Mouse (Mus musculus) intestine, postnatal 0 days (tissue): ENCODE results near the gene Ptpn9. TPM values are rescaled to one million over a fixed set of nuclear protein-coding genes. Genes with fewer than 3 reads are reported as not detected.

Experiments used
- ATAC-seq: fragments of 200-750 bp; cut with Nextera tagmentation; 2 replicates; pipeline ENCODE4 v1.8.0; 2017; ENCODE audit warnings: mild to moderate bottlenecking, moderate TSS enrichment, moderate library complexity
- H3K27ac ChIP-seq: fragments of 300-500 bp; sonication (generic); 2 replicates; pipeline ENCODE4 v1.5.1; 2014; ENCODE audit warnings: mild to moderate bottlenecking, low read depth, low read length, moderate library complexity
- H3K27me3 ChIP-seq: fragments of 300-500 bp; sonication (generic); replicated peaks from 2 replicates; pipeline ENCODE4 v1.6.1; 2014; ENCODE audit warnings: low read length, mixed read lengths; ENCODE audit not compliant: control insufficient read depth, insufficient read depth
- H3K36me3 ChIP-seq: fragments of 300-500 bp; sonication (generic); 2 replicates; pipeline ENCODE4 v1.6.1; 2014; ENCODE audit warnings: mild to moderate bottlenecking, moderate library complexity; ENCODE audit not compliant: control insufficient read depth, insufficient read depth
- H3K4me1 ChIP-seq: fragments of 300-500 bp; sonication (generic); replicated peaks from 2 replicates; pipeline ENCODE4 v1.6.1; 2014; ENCODE audit warnings: antibody characterized with exemption, low read length, mixed read lengths; ENCODE audit not compliant: control insufficient read depth, insufficient read depth
- H3K4me2 ChIP-seq: fragments of 300-500 bp; sonication (generic); replicated peaks from 2 replicates; pipeline ENCODE4 v1.6.1; 2014; ENCODE audit warnings: low read depth, mild to moderate bottlenecking, moderate library complexity
- H3K4me3 ChIP-seq: fragments of 300-500 bp; sonication (generic); 2 replicates; pipeline ENCODE4 v1.5.1; 2014; ENCODE audit warnings: low read depth, low read length
- H3K9ac ChIP-seq: fragments of 300-500 bp; sonication (generic); 2 replicates; pipeline ENCODE4 v1.6.1; 2014; ENCODE audit warnings: mild to moderate bottlenecking, low read depth, low read length
- H3K9me3 ChIP-seq: fragments of 300-500 bp; sonication (generic); 2 replicates; pipeline ENCODE4 v1.6.1; 2016; ENCODE audit warnings: mixed run types; ENCODE audit not compliant: control insufficient read depth
- CTCF ChIP-seq: sonication (generic); IDR thresholded peaks from 2 replicates; pipeline ENCODE4 v1.5.1; 2016; ENCODE audit warnings: low read depth, mild to moderate bottlenecking, control low read depth, antibody characterized with exemption, moderate library complexity
- WGBS: fragments of 180-500 bp; shearing (Covaris S2); extraction: QIAGEN DNeasy Blood & Tissue Kit; methylation state at CpG from one replicate; pipeline ENCODE4 v1.1.7; 2014; 5-methylcytosine and 5-hydroxymethylcytosine counted together
- polyA plus RNA-seq: library from polyadenylated mRNA; unstranded; fragments of >200 nt; fragmentation: Nextera tagmentation; extraction: Ambion mirVana; gene quantifications from 2 replicates; pipeline ENCODE4 v1.2.1, GENCODE M21; 2015

Gene Ptpn9
- polyA plus RNA-seq, 1 experiment from 2014 or later, result 7.7 TPM

- H3K36me3 ChIP-seq, result no peaks in the 10 kb centered on the region
- no peaks in the 10 kb centered on the region for H3K4me1 ChIP-seq
- peak overlapping the region; percentile 78 for H3K4me3 ChIP-seq
- no peak for ATAC-seq
- WGBS, result 0% methylated on average over 40 of the region's 40 CpGs
- TF ChIP-seq CTCF, result no peak
- peak overlapping the region; percentile 98 for H3K27ac ChIP-seq
- peak overlapping the region; percentile 75 for H3K9ac ChIP-seq
- no peaks in the 10 kb centered on the region for H3K27me3 ChIP-seq
- peak overlapping the region; percentile 91 for H3K4me2 ChIP-seq
- H3K9me3 ChIP-seq, result no peaks in the 10 kb centered on the region
These were observed 77.8 kb downstream of the Ptpn9 start for GRCm38 (mm10) chr9:57072526-57072988.

DNA sequence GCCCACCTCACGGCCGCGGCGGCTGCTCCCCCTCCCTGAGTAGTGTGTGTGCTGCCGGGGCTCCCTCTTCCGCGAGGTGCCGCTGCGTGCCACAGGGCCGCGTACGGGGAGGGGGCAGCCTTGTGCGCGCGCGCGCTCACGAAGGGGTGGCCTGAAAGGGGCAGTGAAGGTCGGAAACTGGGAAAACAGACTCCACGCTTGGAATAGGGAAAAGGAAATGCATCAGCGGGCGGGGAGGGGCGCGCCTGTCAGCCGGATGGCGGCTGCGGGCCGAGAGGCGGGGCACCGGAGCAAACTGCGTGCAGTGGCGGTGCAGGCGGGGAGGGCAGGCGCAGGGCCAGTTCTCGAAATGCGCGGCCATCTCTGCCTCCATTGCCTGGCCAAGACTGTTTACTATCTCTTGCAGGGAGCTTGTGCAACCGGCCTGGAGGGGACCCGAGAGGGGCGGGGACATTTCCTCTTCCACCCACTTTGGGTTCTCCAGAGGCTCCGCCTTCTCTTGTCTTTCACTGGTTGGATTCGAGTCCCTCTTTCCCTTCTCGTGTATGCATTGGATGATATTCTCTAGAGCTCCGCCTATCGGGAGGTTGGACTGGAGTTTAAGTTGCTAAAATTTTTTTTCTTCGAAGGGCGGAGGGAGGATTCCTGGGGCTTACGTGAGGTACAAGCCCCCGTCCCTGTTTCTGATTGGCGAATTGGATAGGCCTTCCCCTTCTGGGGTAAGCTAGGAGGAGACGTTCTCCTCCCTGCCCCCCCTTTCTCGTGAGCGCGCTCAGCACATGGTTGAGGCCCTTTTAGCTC, 78.5 kb downstream of the Ptpn9 start:
- H3K27me3 ChIP-seq, result no peaks in the 10 kb centered on the region
- peak overlapping the region; percentile 91 for H3K4me2 ChIP-seq
- under 1% methylated on average over 51 of the region's 54 CpGs for WGBS
- no peaks in the 10 kb centered on the region for H3K9me3 ChIP-seq
- H3K9ac ChIP-seq, result peak overlapping the region; percentile 75
- no peaks in the 10 kb centered on the region for H3K4me1 ChIP-seq
- TF ChIP-seq CTCF, result peak; percentile 85
- no peaks in the 10 kb centered on the region for H3K36me3 ChIP-seq
- H3K27ac ChIP-seq, result peak overlapping the region; percentile 98
- H3K4me3 ChIP-seq, result peak overlapping the region; percentile 93
- peak; percentile 69 for ATAC-seq

DNA sequence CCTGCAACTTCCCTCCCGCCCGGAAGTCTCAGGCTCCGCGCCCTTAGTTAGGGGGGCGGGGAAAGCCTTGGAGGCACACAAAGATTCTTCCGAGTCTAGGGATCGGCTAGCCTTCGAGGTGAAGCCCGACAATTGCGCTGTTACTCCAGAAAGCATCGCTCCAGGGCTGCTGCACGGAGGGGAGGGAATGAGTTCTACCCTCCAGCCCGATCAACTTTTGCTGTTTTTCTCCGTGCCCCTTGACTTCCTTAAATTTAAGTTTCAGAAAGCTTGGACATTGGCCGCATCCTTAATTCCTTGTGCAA, 79.0 kb downstream of the Ptpn9 start:
- no peaks in the 10 kb centered on the region for H3K27me3 ChIP-seq
- H3K9me3 ChIP-seq, result no peaks in the 10 kb centered on the region
- TF ChIP-seq CTCF, result no peak
- peak overlapping the region; percentile 91 for H3K4me2 ChIP-seq
- no peaks in the 10 kb centered on the region for H3K36me3 ChIP-seq
- peak overlapping the region; percentile 93 for H3K4me3 ChIP-seq
- ATAC-seq, result no peak
- peak overlapping the region; percentile 98 for H3K27ac ChIP-seq
- H3K9ac ChIP-seq, result peak overlapping the region; percentile 62
- H3K4me1 ChIP-seq, result no peaks in the 10 kb centered on the region
- 2% methylated on average over 15 of the region's 15 CpGs for WGBS

DNA sequence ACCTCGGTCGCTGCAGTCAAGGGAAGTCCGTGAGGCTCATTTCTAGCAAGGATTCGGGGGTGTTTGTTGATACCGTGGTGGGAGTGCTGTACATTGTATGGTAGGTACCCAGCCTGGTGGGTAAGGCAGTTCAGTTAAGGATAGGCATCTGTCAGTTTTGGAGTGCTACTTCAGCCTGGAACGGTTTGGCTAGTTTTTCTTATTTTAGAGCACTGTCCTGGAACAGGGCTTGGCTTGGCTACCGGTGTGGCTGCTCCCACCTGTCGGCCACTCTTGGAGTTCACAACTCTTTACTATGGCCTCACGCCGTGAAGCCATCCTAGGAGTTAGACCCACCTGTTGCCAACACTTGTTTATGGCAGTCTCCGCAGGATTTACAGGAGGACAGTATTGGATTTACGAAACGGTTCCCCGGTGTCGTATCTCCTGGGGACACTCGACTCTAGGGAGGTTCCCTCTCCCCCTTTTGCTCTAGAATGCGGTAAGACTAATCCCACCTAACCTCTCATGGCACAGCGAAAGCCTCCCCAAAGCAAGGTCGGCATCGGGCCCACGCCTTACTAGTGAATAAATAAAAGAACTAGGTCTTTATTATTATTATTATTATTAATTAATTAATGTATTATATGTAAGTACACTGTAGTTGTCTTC, 79.6 kb downstream of the Ptpn9 start:
- Histone ChIP-seq H3K4me2 (peak overlapping the region; percentile 91), H3K27ac (peak overlapping the region; percentile 98), H3K36me3 (no peaks in the 10 kb centered on the region), H3K27me3 (no peaks in the 10 kb centered on the region), H3K4me1 (no peaks in the 10 kb centered on the region), H3K4me3 (peak overlapping the region; percentile 93), H3K9ac (peak overlapping the region; percentile 62), H3K9me3 (no peaks in the 10 kb centered on the region)
- no peak for ATAC-seq
- 2% methylated on average over 21 of the region's 21 CpGs for WGBS
- peak; percentile 64 for TF ChIP-seq CTCF

GRCm38 (mm10) chr9:57074822-57075603, 80.3 kb downstream of the Ptpn9 start:
- no peaks in the 10 kb centered on the region for H3K27me3 ChIP-seq
- peak overlapping the region; percentile 62; the same call in 1 of the 2 replicates for H3K9ac ChIP-seq
- peak overlapping the region; percentile 93 for H3K4me3 ChIP-seq
- H3K4me2 ChIP-seq, result peak overlapping the region; percentile 91
- H3K4me1 ChIP-seq, result 0 out of 2 replicates have a peak, but pooled peaks cover 5% of the 10 kb centered on the region
- peak overlapping the region; percentile 84 for H3K27ac ChIP-seq
- ATAC-seq, result no peak
- H3K9me3 ChIP-seq, result no peaks in the 10 kb centered on the region
- H3K36me3 ChIP-seq, result no peaks in the 10 kb centered on the region
- no peak for TF ChIP-seq CTCF
- WGBS, result 3% methylated on average over 17 of the region's 17 CpGs
